Mouse (Mus musculus) kidney, adult 2 months (tissue): Measurements from ENCODE around the gene Manba. TPM values are rescaled to one million over a fixed set of nuclear protein-coding genes. Genes with fewer than 3 reads are reported as not detected.
A peak's percentile ranks its signal among the peaks of the same experiment; 100 is the strongest.

Experiments
- DNase-seq: peaks from one replicate; pipeline ENCODE4 v3.0.0; 2021
- H3K27ac ChIP-seq: fragments of 200-500 bp; 2 replicates; pipeline ENCODE4 v1.5.1; 2012; ENCODE audit warnings: low read depth, low read length, control low read depth, inconsistent platforms; ENCODE audit not compliant: insufficient read depth
- H3K27me3 ChIP-seq: fragments of 200-500 bp; replicated peaks from 2 replicates; pipeline ENCODE4 v1.6.1; 2012; ENCODE audit warnings: mild to moderate bottlenecking, moderate library complexity, low read length, inconsistent platforms; ENCODE audit not compliant: control insufficient read depth, insufficient read depth
- H3K36me3 ChIP-seq: fragments of 200-500 bp; 2 replicates; pipeline ENCODE4 v1.6.1; 2012; ENCODE audit warnings: mild to moderate bottlenecking, moderate library complexity, low read length, inconsistent platforms; ENCODE audit not compliant: control insufficient read depth, insufficient read depth
- H3K4me1 ChIP-seq: fragments of 200-500 bp; 2 replicates; pipeline ENCODE4 v1.6.1; 2011; ENCODE audit warnings: low read length; ENCODE audit not compliant: control insufficient read depth, insufficient read depth
- H3K4me3 ChIP-seq: fragments of 200-500 bp; 2 replicates; pipeline ENCODE4 v1.5.1; 2011; ENCODE audit warnings: mild to moderate bottlenecking, low read depth, low read length, control low read depth; ENCODE audit not compliant: insufficient read depth
- CTCF ChIP-seq: fragments of 200-500 bp; conservative IDR thresholded peaks from 2 replicates; pipeline ENCODE4 v1.5.1; 2011; ENCODE audit warnings: low read depth, mild to moderate bottlenecking, control low read depth, low read length, moderate library complexity, mixed read lengths; ENCODE audit not compliant: insufficient read depth, insufficient read length
- POLR2A ChIP-seq: fragments of 200-500 bp; IDR thresholded peaks from one replicate; pipeline ENCODE4 v1.6.1; 2011; ENCODE audit warnings: low read depth, low read length, control low read depth
- WGBS: fragments of 180-500 bp; shearing (Covaris S2); methylation state at CpG from one replicate; pipeline ENCODE4 v1.1.7; 2018; 5-methylcytosine and 5-hydroxymethylcytosine counted together
- polyA plus RNA-seq: library from polyadenylated mRNA; depleted of rRNA; stranded (reverse); fragments of >200 nt; gene quantifications from 2 replicates; pipeline ENCODE4 v1.2.3, GENCODE M21; 2012

Manba gene
- polyA plus RNA-seq, 1 experiment: 25.8 TPM

- Histone ChIP-seq H3K36me3 (no peaks in the 10 kb centered on the region), H3K27me3 (no peaks in the 10 kb centered on the region), H3K27ac (no peak overlapping the region), H3K4me1 (peaks cover 15% of the 10 kb centered on the region; the same call in 1 of the 2 replicates), H3K4me3 (no peak overlapping the region)
- DNase-seq: no peak
- 58% methylated on average over 5 of the region's 5 CpGs for WGBS
- no peak for TF ChIP-seq POLR2A
- TF ChIP-seq CTCF: no peak
Measured at GRCm38 (mm10) chr3:135503160-135503559, 17.7 kb downstream of the Manba start.

DNA sequence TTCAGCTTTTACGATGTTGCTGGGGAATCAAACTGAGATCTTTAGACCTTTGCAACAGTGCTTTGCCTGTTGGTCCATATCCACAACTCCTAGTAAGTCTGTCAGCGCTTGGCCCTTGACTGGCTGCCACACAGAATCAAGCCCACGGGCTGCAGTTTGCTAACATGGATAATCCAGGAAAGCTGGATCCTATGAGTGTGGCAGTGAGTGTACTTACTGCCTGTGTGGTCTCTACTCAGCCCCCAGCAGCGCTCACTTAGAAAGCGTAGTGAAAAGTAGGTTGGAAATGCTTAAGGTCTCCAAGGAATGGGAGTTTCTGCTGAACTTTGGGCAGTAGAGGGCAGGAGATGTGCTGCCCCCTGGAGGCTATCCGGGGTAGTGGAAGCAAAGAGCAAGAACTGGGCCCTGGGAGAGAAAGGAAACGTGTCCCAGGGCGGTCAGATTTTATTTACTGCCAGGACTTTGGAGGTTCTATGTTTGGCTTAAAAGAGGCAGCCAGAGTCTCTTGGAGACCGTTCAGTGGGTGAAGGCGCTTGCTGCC is 20.0 kb downstream of the Manba start:
- TF ChIP-seq POLR2A: no peak
- peak; percentile 85 for TF ChIP-seq CTCF
- DNase-seq: peak; percentile 80
- Histone ChIP-seq H3K36me3 (peaks cover 2% of the 10 kb centered on the region; the same call in 1 of the 2 replicates), H3K4me1 (peaks cover 23% of the 10 kb centered on the region; the same call in 1 of the 2 replicates), H3K4me3 (no peak overlapping the region), H3K27me3 (no peaks in the 10 kb centered on the region), H3K27ac (peak overlapping the region; percentile 8; the same call in 1 of the 2 replicates)
- WGBS: 46% methylated on average over 10 of the region's 10 CpGs

GRCm38 (mm10) chr3:135505916-135506482 is 20.6 kb downstream of the Manba start:
- H3K4me1 ChIP-seq: peaks cover 20% of the 10 kb centered on the region
- no peak overlapping the region for H3K4me3 ChIP-seq
- TF ChIP-seq POLR2A (no peak), CTCF (no peak)
- peak overlapping the region; percentile 8; the same call in 1 of the 2 replicates for H3K27ac ChIP-seq
- 64% methylated on average over 13 of the region's 13 CpGs for WGBS
- no peaks in the 10 kb centered on the region for H3K27me3 ChIP-seq
- DNase-seq: peak; percentile 54
- peaks cover 4% of the 10 kb centered on the region; the same call in 1 of the 2 replicates for H3K36me3 ChIP-seq

GRCm38 (mm10) chr3:135507506-135507905 is 22.1 kb downstream of the Manba start:
- Histone ChIP-seq H3K4me3 (no peak overlapping the region), H3K4me1 (peaks cover 25% of the 10 kb centered on the region), H3K36me3 (peaks cover 8% of the 10 kb centered on the region; the same call in 1 of the 2 replicates), H3K27me3 (no peaks in the 10 kb centered on the region), H3K27ac (no peak overlapping the region; the same call in 1 of the 2 replicates)
- TF ChIP-seq CTCF: no peak
- no peak for TF ChIP-seq POLR2A
- no peak for DNase-seq
- 66% methylated on average over 7 of the region's 7 CpGs for WGBS

DNA sequence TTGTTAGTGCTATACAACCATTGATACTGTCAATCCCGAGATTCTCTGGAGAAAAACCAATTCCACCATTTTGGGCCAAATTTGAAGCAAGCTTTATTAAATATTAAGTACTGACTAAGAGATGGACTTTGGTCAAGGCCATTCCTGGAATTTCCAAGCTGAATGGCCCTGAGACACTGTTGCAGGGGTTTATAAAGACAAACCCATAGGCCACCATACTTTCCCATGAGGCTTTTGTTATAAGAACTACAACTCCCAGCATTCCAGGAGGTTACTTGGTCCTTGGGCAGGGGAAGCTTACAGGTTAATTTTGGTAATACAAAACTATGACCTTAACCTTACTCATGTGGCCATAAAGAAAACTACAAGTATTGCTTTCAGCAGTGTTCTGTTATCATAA is 22.8 kb downstream of the Manba start:
- peaks cover 9% of the 10 kb centered on the region; the same call in 1 of the 2 replicates for H3K36me3 ChIP-seq
- peak; percentile 82 for DNase-seq
- H3K27ac ChIP-seq: peak overlapping the region; percentile 77
- WGBS: 70% methylated on average over 1 of the region's 1 CpGs
- TF ChIP-seq POLR2A: no peak
- no peak for TF ChIP-seq CTCF
- H3K4me1 ChIP-seq: peaks cover 25% of the 10 kb centered on the region
- H3K27me3 ChIP-seq: no peaks in the 10 kb centered on the region
- H3K4me3 ChIP-seq: no peak overlapping the region

DNA sequence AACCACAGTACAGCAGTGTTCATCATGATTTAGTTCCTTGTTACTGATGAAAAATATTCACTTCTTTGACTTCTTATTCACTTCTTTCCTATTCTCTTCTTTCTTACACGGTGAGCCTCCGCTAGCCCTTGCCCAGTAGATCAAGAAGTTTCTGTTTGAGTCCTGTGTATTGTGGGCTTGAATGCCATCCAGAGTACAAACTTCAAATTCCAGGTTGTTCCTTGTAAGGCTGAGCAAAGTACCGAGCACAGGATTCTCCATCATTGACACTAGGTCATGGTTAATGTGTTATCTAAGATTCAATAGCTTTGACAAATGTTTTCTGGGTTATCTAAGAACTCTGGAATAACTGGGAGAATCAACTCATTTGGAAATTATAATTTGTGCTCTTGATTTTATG is 25.0 kb downstream of the Manba start:
- H3K27ac ChIP-seq: no peak overlapping the region; the same call in 1 of the 2 replicates
- no peak overlapping the region for H3K4me3 ChIP-seq
- no peaks in the 10 kb centered on the region for H3K27me3 ChIP-seq
- peak; percentile 91 for DNase-seq
- peaks cover 23% of the 10 kb centered on the region for H3K4me1 ChIP-seq
- 68% methylated on average over 3 of the region's 3 CpGs for WGBS
- peaks cover 9% of the 10 kb centered on the region for H3K36me3 ChIP-seq
- TF ChIP-seq POLR2A: no peak
- TF ChIP-seq CTCF: no peak

GRCm38 (mm10) chr3:135511683-135512082 is 26.3 kb downstream of the Manba start:
- Histone ChIP-seq H3K4me3 (no peak overlapping the region), H3K27ac (no peak overlapping the region), H3K36me3 (peaks cover 9% of the 10 kb centered on the region), H3K27me3 (no peaks in the 10 kb centered on the region), H3K4me1 (peaks cover 21% of the 10 kb centered on the region)
- WGBS: 36% methylated on average over 11 of the region's 11 CpGs
- TF ChIP-seq CTCF: peak; percentile 30; the same call in 1 of the 2 replicates
- no peak for TF ChIP-seq POLR2A
- no peak for DNase-seq
